Mouse (Mus musculus): ENCODE data around the gene Scnm1.
"Not testable (repeated sequence)": the region's sequence is repeated elsewhere in the genome, so short reads cannot be mapped to it uniquely, and the experiment has no call there.

Scnm1 gene

DNA sequence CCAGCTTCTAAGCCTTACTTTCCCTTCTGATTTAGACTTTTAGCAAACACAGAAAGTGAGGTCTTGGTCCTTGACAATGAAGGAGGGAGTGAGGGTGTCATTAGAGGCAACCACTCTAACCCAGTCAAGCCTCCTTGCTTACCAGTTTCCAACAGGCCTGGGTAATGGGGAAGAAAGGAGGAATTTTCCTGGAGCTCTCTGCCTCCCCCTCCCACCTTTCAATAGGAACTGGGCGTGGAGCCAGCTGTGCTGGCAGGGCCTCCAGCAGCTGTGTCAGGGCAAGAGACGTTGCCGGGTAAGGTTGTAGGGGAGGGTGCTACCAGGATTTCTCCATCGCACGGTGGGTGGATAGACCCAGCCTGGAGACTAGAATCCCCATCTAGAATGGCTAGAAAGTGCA is 8.8 kb downstream of the Scnm1 start:
- in situ Hi-C loops (cut with MboI; ENCODE audit: low pct_unique_long_range_greater_than_20kb in 1 of 2, low sequenced_read_pairs in 2 of 2, unreplicated experiment in 1 of 2) = no loop called here

DNA sequence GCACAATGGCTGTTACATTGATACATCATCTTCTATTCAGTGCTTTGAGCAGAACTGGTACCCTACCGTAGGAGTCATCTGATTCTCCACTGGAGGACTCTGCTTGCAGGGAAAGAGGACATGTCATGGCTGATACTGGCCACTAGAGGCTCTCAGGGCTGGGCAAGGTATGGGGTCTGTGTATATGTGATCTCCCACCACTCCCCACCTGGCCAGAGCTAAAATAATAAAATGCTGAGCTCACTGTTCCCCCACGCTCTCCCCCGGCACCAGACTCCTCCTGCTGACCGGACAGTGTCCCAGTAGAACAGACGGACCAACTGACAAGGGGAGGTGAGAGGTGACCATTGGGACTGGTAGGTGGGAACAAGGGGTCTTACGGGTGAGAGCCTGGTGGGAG is 9.6 kb downstream of the Scnm1 start, which contains the start of gene Tmod4:
Tmod4 (plus strand) TSS at position 231 of the 400 bp plus-strand sequence.
- in situ Hi-C loops (cut with MboI; ENCODE audit: low pct_unique_long_range_greater_than_20kb in 1 of 2, low sequenced_read_pairs in 2 of 2, unreplicated experiment in 1 of 2) = no loop called here

DNA sequence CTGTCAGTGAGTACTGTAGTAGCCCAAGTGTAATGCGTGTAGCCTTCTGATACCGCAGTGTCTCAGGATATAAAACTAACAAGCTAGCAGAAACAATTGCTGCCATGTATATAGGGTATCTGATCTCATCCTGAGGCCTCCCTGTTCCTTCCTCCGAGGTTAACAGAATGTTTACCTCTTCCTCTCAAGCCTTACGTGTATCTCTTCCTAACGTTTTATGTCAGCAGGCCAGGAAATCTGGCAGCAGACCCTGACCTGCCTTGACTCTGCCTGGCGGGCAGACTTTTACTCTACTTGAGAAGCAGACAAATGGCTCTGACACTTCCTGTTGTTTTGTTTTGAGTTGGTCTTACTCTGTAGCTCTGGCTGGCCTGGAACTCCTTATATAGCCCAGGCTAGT is 12.2 kb downstream of the Scnm1 start:
- in situ Hi-C loops (cut with MboI; ENCODE audit: low pct_unique_long_range_greater_than_20kb in 1 of 2, low sequenced_read_pairs in 2 of 2, unreplicated experiment in 1 of 2) = no loop called here

DNA sequence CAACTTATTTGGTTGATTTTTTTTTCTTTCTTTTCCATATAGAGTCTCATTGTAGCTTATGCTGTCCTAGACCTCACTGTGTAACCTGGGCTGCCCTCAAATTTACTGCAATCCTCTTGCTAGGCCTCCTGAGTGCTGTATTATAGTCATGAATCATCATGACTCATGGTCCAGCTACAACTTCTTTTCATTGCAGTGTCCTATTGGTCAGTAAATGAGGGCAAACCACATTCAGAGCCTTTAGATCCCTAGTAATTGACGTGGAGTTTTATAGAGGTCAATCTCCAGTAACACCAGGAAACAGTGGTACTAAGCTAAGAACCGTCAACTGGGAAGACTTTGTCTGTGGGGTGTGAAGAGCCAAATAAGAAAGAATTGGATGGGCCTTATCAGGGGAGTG is 16.1 kb downstream of the Scnm1 start:
- in situ Hi-C loops (cut with MboI; ENCODE audit: low pct_unique_long_range_greater_than_20kb in 1 of 2, low sequenced_read_pairs in 2 of 2, unreplicated experiment in 1 of 2) = no loop called here

DNA sequence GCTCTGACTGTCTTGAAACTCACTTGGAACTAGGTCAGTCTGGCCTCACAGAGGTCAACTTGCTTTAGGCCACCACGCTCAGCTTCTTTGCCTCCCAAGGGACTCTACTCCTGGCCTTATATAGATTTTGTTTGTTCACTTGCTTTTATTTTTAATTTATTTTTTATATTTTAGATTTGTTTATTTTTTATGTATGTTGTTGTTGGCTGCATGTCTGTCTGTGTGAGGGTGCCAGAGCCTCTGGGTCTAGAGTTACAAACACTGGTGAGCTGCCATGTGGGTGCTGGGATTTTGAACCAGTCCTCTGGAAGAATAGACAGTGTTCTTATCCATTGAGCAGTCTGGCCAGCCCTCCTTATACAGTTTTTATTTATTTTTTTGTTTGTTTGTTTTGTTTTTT is 21.1 kb downstream of the Scnm1 start:
- in situ Hi-C loops (cut with MboI; ENCODE audit: low pct_unique_long_range_greater_than_20kb in 1 of 2, low sequenced_read_pairs in 2 of 2, unreplicated experiment in 1 of 2) = no loop called here

DNA sequence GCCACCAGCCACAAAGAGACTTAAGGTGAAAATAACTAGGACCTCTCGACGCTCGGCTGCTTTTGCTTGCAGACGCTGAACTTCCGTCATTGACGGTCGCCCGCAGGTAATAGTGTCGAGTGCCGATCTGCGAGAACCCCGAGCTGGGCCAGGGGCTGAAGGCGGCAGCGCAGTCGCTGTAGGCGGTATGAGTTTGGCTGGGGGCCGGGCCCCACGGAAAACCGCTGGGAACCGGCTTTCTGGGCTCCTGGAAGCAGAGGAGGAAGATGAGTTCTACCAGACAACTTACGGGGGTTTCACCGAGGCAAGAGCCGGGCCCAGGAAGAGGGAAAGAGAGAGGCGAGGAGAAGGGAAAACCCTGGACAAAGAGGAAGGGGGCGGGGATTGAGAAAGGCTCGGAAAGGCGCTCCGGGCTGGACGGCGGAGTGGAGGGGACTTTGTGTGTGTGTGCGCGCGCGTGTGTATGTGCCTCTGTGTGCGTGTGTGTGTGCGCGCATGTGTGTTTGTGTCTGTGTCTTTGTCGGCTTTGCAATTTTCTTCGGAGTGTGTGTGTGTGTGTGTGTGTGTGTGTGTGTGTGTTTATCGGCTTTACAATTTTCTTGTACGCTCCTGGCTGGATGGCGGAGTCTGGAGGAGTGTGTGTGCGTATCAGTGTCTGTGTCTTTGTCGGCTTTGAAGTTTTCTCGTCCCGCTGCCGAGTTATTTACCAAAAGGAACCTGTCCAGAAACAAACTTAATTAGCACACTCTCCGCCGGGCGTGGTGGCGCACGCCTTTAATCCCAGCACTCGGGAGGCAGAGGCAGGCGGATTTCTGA is 22.7 kb downstream of the Scnm1 start, which contains the start of gene Vps72:
Vps72 (plus strand) TSS at position 112 of the 816 bp plus-strand sequence.
- in situ Hi-C loops (cut with MboI; ENCODE audit: low pct_unique_long_range_greater_than_20kb in 1 of 2, low sequenced_read_pairs in 2 of 2, unreplicated experiment in 1 of 2) = no loop called here

DNA sequence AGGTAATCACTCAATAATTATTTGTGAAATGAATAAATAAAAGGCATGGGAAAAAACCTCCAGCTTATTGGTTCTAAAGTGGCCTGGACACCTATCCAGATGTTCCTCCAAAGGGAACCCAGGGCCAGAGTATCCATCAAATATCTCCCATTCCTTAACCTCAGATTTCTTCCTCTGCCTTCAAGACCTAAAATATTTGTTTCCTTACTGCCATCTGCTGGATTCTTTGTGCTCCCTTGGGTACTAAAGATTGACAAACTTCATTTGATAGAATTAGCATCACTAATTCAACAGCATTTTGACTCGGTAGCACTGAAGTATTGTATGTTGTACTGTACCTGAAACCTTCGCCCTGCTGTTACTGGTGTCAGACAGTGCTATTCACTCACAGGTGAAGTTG is 25.9 kb downstream of the Scnm1 start:
- in situ Hi-C loops (cut with MboI; ENCODE audit: low pct_unique_long_range_greater_than_20kb in 1 of 2, low sequenced_read_pairs in 2 of 2, unreplicated experiment in 1 of 2) = no loop called here

DNA sequence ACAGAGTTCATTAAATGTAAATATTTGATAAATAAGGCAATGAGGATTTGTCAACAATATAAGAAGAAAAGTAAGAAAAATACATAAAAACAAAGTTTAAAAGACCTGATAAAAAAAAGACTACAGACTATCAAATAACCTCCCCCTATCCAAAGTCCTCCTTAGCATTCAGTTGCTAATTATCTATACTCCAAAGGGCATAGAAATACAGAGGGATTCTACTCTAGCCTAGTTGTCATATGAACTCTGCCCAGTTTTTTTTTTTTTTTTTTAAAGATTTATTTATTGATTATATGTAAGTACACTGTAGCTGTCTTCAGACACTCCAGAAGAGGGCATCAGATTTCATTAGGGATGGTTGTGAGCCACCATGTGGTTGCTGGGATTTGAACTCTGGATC is 26.5 kb downstream of the Scnm1 start:
- in situ Hi-C loops (cut with MboI; ENCODE audit: low pct_unique_long_range_greater_than_20kb in 1 of 2, low sequenced_read_pairs in 2 of 2, unreplicated experiment in 1 of 2) = not testable (repeated sequence)

DNA sequence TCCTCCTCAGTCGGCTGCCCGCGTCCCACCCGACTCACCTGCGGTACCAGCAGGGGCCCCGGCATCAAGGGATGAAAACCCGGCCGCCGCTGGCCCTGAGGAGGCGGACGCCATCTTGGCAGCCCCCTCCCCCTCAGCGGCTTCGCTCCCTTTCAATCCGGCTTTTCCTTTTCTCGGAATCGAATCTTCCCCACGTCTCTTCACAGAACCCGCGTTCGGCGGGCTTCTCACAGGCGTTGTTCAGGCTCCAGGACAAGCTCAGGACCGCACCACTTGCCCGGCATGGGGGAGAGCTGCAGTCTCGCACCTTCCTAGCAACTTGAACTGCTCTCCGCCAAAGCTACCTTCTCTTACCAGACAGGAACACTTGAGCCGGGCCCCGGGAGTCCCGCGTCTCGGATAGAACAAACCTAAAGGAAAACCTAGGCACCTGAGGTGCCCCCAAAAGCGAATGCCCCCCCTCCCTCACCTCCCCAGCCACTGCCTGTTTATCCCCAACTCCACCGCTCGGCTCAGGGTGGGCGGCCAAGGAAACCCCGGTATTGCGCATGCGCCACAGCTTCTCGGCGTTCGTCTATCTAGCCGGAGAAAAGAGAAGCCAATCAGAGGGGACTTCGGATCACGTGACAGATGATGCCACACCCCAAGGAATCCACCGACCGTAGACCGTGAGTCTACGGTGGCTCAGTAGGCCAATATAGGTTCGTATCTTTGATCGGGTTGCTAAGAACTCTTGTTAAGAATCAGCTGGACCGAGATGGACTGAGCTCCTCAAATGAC is 27.3 kb downstream of the Scnm1 start, which contains the start of gene Pip5k1a:
Pip5k1a (minus strand) TSS at position 593 of the 780 bp plus-strand sequence.
- in situ Hi-C loops (cut with MboI; ENCODE audit: low pct_unique_long_range_greater_than_20kb in 1 of 2, low sequenced_read_pairs in 2 of 2, unreplicated experiment in 1 of 2) = no loop called here

DNA sequence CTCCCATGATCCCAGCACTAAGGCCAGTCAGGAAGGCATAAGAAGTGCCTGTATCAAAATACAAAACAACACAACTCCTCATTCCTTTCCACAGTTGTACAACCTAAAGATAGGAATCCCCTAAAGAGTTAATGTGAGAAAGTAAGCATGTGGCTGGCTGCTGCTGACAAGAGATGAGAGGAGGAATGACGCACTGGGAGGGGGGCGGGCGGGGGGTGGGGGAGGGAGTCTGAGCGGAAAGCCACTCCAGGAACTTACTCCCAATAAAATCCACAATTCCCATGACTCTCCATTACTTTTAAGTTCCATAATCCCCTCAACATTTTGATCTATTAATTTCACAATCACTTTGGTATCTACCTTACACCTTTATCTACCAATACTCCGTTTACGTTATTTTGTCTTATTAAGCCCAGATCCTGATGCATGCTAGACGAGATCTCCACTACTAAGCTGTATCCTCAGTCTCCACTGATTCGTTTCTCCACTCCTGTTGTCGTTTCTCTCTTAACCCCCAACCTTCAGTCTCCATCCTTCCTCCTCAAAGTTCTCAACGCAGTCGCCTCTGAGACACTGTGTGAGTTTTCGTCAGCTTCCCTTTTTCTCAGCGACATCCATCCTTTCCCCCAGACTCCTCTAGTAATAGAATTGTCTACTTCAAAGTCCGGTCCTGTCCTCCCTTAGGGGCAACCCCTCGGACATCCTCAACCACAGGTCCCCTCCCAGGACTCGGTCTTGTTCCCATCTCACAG is 28.0 kb downstream of the Scnm1 start:
- in situ Hi-C loops (cut with MboI; ENCODE audit: low pct_unique_long_range_greater_than_20kb in 1 of 2, low sequenced_read_pairs in 2 of 2, unreplicated experiment in 1 of 2) = no loop called here

DNA sequence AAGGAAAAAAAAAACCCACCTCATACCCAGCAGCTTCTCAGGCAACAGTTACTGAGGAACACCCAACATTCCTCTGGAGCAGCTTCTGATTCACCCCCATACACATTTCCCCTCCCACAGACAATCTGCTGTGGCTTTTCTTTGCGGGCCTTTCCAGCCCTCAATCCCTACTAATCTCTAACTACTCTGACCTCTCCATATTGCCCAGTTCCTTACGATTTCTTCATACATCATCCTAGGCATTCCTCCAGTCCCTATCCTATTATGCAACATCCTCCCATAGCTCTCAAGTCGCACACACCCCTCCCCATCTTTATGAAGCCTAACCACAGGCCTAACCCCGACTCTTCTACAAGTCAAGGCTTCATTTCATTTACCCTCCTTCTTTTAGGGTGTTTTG is 28.7 kb downstream of the Scnm1 start:
- in situ Hi-C loops (cut with MboI; ENCODE audit: low pct_unique_long_range_greater_than_20kb in 1 of 2, low sequenced_read_pairs in 2 of 2, unreplicated experiment in 1 of 2) = no loop called here

DNA sequence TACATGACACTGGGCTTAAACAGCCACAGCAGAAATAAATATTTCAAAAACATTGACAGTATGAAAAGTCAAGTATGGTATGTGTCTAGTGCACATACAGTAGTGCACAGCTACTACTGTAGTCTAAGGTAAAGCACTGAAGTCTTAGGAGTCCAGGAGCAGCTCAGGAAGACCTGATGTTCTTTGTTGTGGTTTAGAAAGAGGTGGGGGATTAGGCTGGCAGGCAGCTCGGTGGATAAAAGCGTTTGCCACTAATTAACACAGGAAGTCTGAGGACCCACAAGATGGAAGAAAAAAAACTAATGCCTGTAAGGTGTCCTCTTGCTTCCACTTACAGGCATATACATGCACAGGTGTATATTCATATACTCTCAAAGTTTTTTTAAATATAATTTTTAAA is 33.0 kb downstream of the Scnm1 start:
- in situ Hi-C loops (cut with MboI; ENCODE audit: low pct_unique_long_range_greater_than_20kb in 1 of 2, low sequenced_read_pairs in 2 of 2, unreplicated experiment in 1 of 2) = no loop called here

DNA sequence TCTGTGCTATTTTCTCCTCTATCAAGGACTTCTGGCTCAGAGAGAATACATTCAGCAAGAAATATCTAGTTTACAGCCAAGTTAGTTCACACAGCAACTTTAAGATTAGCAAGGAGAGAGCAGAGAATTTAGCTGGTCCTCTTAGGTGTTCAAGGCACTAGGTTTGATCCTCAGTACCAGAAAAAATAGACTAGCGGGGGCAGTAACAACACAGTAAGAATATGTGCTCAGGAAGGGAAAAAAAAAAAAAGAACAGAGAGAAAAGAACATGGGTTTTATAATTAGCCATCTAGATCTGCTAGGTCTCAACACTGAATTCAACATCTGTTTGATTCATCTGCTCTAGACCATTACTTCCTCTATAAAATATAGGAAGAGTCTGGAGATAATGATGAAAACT is 45.7 kb downstream of the Scnm1 start:
- in situ Hi-C loops (cut with MboI; ENCODE audit: low pct_unique_long_range_greater_than_20kb in 1 of 2, low sequenced_read_pairs in 2 of 2, unreplicated experiment in 1 of 2) = no loop called here
